Mouse (Mus musculus): ENCODE results near the gene Klhl31. TPM values are rescaled to one million over a fixed set of nuclear protein-coding genes. Genes with fewer than 3 reads are reported as not detected.
A peak's percentile ranks its signal among the peaks of the same experiment; 100 is the strongest.

Klhl31 gene
- total and polyA plus RNA-seq, 3 experiments: 0.05 TPM; not detected in 2

DNA sequence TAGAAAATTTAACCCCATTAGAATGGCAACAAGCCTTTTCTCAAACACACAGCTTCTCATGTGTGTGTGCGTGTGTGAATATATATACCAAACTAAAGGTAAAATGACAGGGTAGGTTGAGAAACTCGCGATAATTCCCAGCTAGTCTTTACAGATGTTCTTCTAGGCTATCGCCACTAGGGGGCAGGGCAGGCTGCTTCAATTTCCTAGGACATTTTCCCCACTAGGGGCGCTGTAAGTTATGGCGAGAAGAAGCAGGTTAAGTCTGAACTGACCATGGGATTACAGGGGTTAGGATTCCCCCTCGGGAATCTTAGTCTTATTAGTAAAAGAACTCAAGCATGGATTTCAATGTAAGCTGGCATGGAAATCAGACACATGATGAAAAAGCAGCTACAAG is 39.9 kb upstream of the Klhl31 start:
- DNase-seq (ENCODE audit: low spot score) (peak; percentile 27), ATAC-seq (ENCODE audit: extremely low read depth, insufficient number of reproducible peaks, low FRiP score, poor library complexity, severe bottlenecking) (peak; percentile 15; the same call in 1 of the 2 replicates)
- TF ChIP-seq POLR2AphosphoS5 (IDR thresholded peaks at IDR 0.05; ENCODE audit: insufficient replicate concordance, low read depth, low read length) (no peak), CTCF (IDR thresholded peaks at IDR 0.05; ENCODE audit: low read depth, low read length) (peak; percentile 68), TAL1 (conservative IDR thresholded peaks at IDR 0.05; ENCODE audit: low read depth, low read length) (no peak), GATA1 (IDR thresholded peaks at IDR 0.05; ENCODE audit: borderline replicate concordance, low read length) (no peak)
- no peak overlapping the region for H3K4me3 ChIP-seq (ENCODE audit: low read depth, low read length)
- H3K4me1 ChIP-seq (ENCODE audit: insufficient read depth, low read depth, low read length): no peaks in the 10 kb centered on the region; the same call in 1 of the 2 replicates
- no peaks in the 10 kb centered on the region for H3K36me3 ChIP-seq (replicated peaks)
- H3K27me3 ChIP-seq (ENCODE audit: insufficient read depth, low read length): no peaks in the 10 kb centered on the region
- no peaks in the 10 kb centered on the region for H3K9me3 ChIP-seq (replicated peaks)

DNA sequence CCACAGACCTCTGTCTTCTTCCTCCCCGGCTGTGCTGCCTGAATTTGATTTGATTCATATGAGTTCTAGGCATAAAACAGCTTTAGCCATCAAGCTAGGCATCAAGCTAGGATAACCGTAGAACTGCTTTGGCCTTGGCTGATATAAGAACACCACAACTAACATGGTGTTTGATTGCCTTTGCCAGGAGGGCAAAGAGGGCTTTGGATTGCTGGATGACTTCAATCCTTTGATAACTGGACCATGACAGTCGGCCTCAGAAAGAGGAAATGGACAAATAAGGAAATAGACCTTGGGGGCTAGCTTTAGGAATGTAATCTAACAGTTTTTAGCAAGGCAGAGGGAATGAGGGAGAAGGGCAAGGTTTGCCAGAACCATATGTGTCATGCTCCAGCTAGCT is 37.7 kb upstream of the Klhl31 start:
- TF ChIP-seq CTCF (IDR thresholded peaks at IDR 0.05; ENCODE audit: low read depth, low read length): no peak
- TF ChIP-seq GATA1 (IDR thresholded peaks at IDR 0.05; ENCODE audit: borderline replicate concordance, low read length): no peak
- TF ChIP-seq POLR2AphosphoS5 (IDR thresholded peaks at IDR 0.05; ENCODE audit: insufficient replicate concordance, low read depth, low read length): no peak
- no peak for TF ChIP-seq GATA2 (IDR thresholded peaks at IDR 0.05; ENCODE audit: borderline replicate concordance, low read depth, low read length)
- no peak for TF ChIP-seq TAL1 (conservative IDR thresholded peaks at IDR 0.05; ENCODE audit: low read depth, low read length)
- ATAC-seq (ENCODE audit: extremely low read depth, insufficient number of reproducible peaks, low FRiP score, poor library complexity, severe bottlenecking): no peak
- no peak for DNase-seq (ENCODE audit: low spot score)
- H3K4me1 ChIP-seq (ENCODE audit: insufficient read depth, low read depth, low read length): no peaks in the 10 kb centered on the region; the same call in 1 of the 2 replicates
- no peaks in the 10 kb centered on the region for H3K36me3 ChIP-seq (replicated peaks)
- no peaks in the 10 kb centered on the region for H3K27me3 ChIP-seq (ENCODE audit: insufficient read depth, low read length)
- H3K4me3 ChIP-seq (ENCODE audit: low read depth, low read length): no peak overlapping the region
- no peaks in the 10 kb centered on the region for H3K9me3 ChIP-seq (replicated peaks)

GRCm38 (mm10) chr9:77602302-77603266 is 33.7 kb upstream of the Klhl31 start:
- no peaks in the 10 kb centered on the region for H3K36me3 ChIP-seq (replicated peaks)
- DNase-seq (ENCODE audit: low spot score) (no peak), ATAC-seq (ENCODE audit: extremely low read depth, insufficient number of reproducible peaks, low FRiP score, poor library complexity, severe bottlenecking) (no peak)
- H3K9me3 ChIP-seq (replicated peaks): no peaks in the 10 kb centered on the region
- TF ChIP-seq GATA1 (IDR thresholded peaks at IDR 0.05; ENCODE audit: borderline replicate concordance, low read length): no peak
- TF ChIP-seq TAL1 (conservative IDR thresholded peaks at IDR 0.05; ENCODE audit: low read depth, low read length): no peak
- no peaks in the 10 kb centered on the region for H3K27me3 ChIP-seq (ENCODE audit: insufficient read depth, low read length)
- H3K4me1 ChIP-seq (ENCODE audit: insufficient read depth, low read depth, low read length): no peaks in the 10 kb centered on the region; the same call in 1 of the 2 replicates
- no peak overlapping the region for H3K4me3 ChIP-seq (ENCODE audit: low read depth, low read length)

DNA sequence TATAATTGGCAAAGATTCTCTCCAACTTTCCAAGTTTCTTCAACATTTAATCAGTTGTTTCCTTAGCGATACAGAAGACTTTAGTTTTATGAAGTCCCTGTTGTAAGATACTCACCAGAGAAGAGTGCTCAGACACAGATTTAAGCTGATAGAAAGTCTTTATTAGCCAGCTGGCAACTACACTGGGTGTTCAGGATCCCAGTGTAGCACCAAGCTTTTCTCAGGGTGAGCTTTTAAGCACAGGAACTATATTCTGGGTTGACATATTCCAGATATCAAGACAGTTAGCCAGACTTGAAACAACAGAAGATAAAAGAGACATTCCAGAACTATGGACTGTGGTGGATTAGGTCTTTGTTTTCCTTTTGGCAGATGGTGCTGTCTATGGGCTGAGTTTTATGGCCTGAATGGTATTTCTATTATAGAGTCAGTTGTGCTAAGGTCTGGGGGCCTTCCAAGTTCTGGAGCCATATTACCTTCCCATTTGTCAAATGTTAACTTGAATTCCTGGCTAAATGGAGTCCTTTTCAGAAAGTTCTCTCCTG is 32.3 kb upstream of the Klhl31 start:
- DNase-seq (ENCODE audit: low spot score) (no peak), ATAC-seq (ENCODE audit: extremely low read depth, insufficient number of reproducible peaks, low FRiP score, poor library complexity, severe bottlenecking) (no peak)
- TF ChIP-seq CTCF (IDR thresholded peaks at IDR 0.05; ENCODE audit: low read depth, low read length) (no peak), GATA1 (IDR thresholded peaks at IDR 0.05; ENCODE audit: borderline replicate concordance, low read length) (no peak), GATA2 (IDR thresholded peaks at IDR 0.05; ENCODE audit: borderline replicate concordance, low read depth, low read length) (no peak), TAL1 (conservative IDR thresholded peaks at IDR 0.05; ENCODE audit: low read depth, low read length) (no peak), POLR2AphosphoS5 (IDR thresholded peaks at IDR 0.05; ENCODE audit: insufficient replicate concordance, low read depth, low read length) (no peak)
- H3K4me1 ChIP-seq (ENCODE audit: insufficient read depth, low read depth, low read length): no peaks in the 10 kb centered on the region
- H3K27me3 ChIP-seq (ENCODE audit: insufficient read depth, low read length): no peaks in the 10 kb centered on the region
- H3K4me3 ChIP-seq (ENCODE audit: low read depth, low read length): no peak overlapping the region
- H3K36me3 ChIP-seq (replicated peaks): no peaks in the 10 kb centered on the region
- H3K9me3 ChIP-seq (replicated peaks): no peaks in the 10 kb centered on the region

- ATAC-seq (ENCODE audit: extremely low read depth, insufficient number of reproducible peaks, low FRiP score, poor library complexity, severe bottlenecking) (no peak), DNase-seq (ENCODE audit: low spot score) (no peak)
- Histone ChIP-seq H3K27me3 (ENCODE audit: insufficient read depth, low read length) (no peaks in the 10 kb centered on the region), H3K36me3 (replicated peaks) (no peaks in the 10 kb centered on the region), H3K9me3 (replicated peaks) (no peaks in the 10 kb centered on the region), H3K4me1 (ENCODE audit: insufficient read depth, low read depth, low read length) (no peaks in the 10 kb centered on the region), H3K4me3 (ENCODE audit: low read depth, low read length) (no peak overlapping the region)
- TF ChIP-seq GATA1 (IDR thresholded peaks at IDR 0.05; ENCODE audit: borderline replicate concordance, low read length) (no peak), POLR2AphosphoS5 (IDR thresholded peaks at IDR 0.05; ENCODE audit: insufficient replicate concordance, low read depth, low read length) (no peak), CTCF (IDR thresholded peaks at IDR 0.05; ENCODE audit: low read depth, low read length) (no peak), GATA2 (IDR thresholded peaks at IDR 0.05; ENCODE audit: borderline replicate concordance, low read depth, low read length) (no peak), TAL1 (conservative IDR thresholded peaks at IDR 0.05; ENCODE audit: low read depth, low read length) (no peak)
Measured at GRCm38 (mm10) chr9:77607295-77607694, 29.0 kb upstream of the Klhl31 start.

- H3K4me1 ChIP-seq (ENCODE audit: insufficient read depth, low read depth, low read length): no peaks in the 10 kb centered on the region
- DNase-seq (ENCODE audit: low spot score): no peak
- H3K36me3 ChIP-seq (replicated peaks): no peaks in the 10 kb centered on the region
- no peak overlapping the region for H3K4me3 ChIP-seq (ENCODE audit: low read depth, low read length)
- no peaks in the 10 kb centered on the region for H3K9me3 ChIP-seq (replicated peaks)
- no peak for ATAC-seq (ENCODE audit: extremely low read depth, insufficient number of reproducible peaks, low FRiP score, poor library complexity, severe bottlenecking)
- TF ChIP-seq GATA1 (IDR thresholded peaks at IDR 0.05; ENCODE audit: borderline replicate concordance, low read length) (no peak), TAL1 (conservative IDR thresholded peaks at IDR 0.05; ENCODE audit: low read depth, low read length) (no peak), GATA2 (IDR thresholded peaks at IDR 0.05; ENCODE audit: borderline replicate concordance, low read depth, low read length) (no peak), POLR2AphosphoS5 (IDR thresholded peaks at IDR 0.05; ENCODE audit: insufficient replicate concordance, low read depth, low read length) (no peak), CTCF (IDR thresholded peaks at IDR 0.05; ENCODE audit: low read depth, low read length) (no peak)
- no peaks in the 10 kb centered on the region for H3K27me3 ChIP-seq (ENCODE audit: insufficient read depth, low read length)
Measured at GRCm38 (mm10) chr9:77607840-77608239, 28.5 kb upstream of the Klhl31 start.

Data from G1E (cell line).